Mouse (Mus musculus) lung, postnatal 0 days (tissue): ENCODE measurements around the gene Dnajb12.

Source experiments
- CTCF ChIP-seq: IDR thresholded peaks from 2 replicates; pipeline ENCODE4 v1.5.1; 2016; ENCODE audit warnings: antibody characterized with exemption, mild to moderate bottlenecking
- EP300 ChIP-seq: IDR thresholded peaks from 2 replicates; pipeline ENCODE4 v1.6.1; 2016; ENCODE audit warnings: antibody characterized with exemption, mild to moderate bottlenecking, control low read depth

DNA sequence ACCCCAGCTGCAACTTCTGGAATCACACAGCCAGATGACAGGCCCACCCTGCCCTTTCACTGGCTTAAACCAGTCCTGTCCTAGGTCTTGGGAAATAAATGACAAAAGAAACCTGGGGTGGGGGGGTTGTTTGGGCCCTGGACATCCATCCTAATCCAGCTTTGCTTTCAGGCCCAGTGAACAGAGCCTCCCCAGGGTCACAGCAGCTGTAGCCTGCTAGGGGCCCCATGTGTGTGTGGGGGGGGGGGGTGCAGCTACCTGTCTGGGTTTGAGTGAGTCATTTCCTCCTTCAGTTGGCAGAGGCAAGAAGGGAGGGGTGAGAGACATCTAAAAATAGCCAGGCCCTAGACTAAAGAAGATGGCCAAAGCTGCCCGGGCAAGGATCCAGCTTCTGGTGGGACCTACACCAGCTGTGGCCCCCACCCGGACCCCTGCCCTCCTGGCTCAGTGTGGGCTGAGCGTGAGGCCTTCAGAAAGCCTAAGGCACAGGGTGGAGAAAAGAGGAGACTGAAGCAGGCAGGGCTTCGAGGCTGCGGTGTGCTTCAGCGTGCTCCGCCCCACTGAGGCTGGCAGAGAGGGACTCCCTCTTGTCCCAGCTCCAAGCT lies 28.4 kb downstream of the Dnajb12 start:
- TF ChIP-seq CTCF (no peak), EP300 (peak; percentile 78)
